Mouse (Mus musculus) kidney, adult 8-10 months (tissue): ENCODE data around the gene Disc1.
A peak's percentile ranks its signal among the peaks of the same experiment; 100 is the strongest.

Experiments used
- DNase-seq, 2 experiments: peaks; one replicate each; pipeline ENCODE4 v3.0.0; 2022

Disc1 gene

GRCm38 (mm10) chr8:125067596-125067960 is 13.6 kb downstream of the Disc1 start:
- DNase-seq, result peak; percentile 34 to 52

GRCm38 (mm10) chr8:125068146-125068905 is 14.3 kb downstream of the Disc1 start:
- DNase-seq, result no peak

- DNase-seq, result no peak
Measured at GRCm38 (mm10) chr8:125069304-125069703, 15.3 kb downstream of the Disc1 start.

GRCm38 (mm10) chr8:125069733-125070132 is 15.7 kb downstream of the Disc1 start:
- DNase-seq, result no peak

GRCm38 (mm10) chr8:125074141-125074540 is 20.1 kb downstream of the Disc1 start:
- DNase-seq, result no peak

- no peak for DNase-seq
Measured at GRCm38 (mm10) chr8:125074581-125074980, 20.6 kb downstream of the Disc1 start.

- no peak for DNase-seq
Measured at GRCm38 (mm10) chr8:125075389-125075788, 21.4 kb downstream of the Disc1 start.

- no peak for DNase-seq
Measured at GRCm38 (mm10) chr8:125077326-125077725, 23.3 kb downstream of the Disc1 start.

- peak in 1 of 2 experiments; percentile 40 for DNase-seq
Measured at GRCm38 (mm10) chr8:125078771-125079384, 24.9 kb downstream of the Disc1 start.

GRCm38 (mm10) chr8:125080388-125081344 is 26.7 kb downstream of the Disc1 start:
- DNase-seq, result no peak

- DNase-seq, result peak; percentile 43 to 79
Measured at GRCm38 (mm10) chr8:125083746-125084145, 29.8 kb downstream of the Disc1 start.

GRCm38 (mm10) chr8:125084523-125084922 is 30.5 kb downstream of the Disc1 start:
- DNase-seq, result no peak

- peak; percentile 70 to 75 for DNase-seq
Measured at GRCm38 (mm10) chr8:125090889-125091740, 37.1 kb downstream of the Disc1 start.

- no peak for DNase-seq
Measured at GRCm38 (mm10) chr8:125097140-125097539, 43.1 kb downstream of the Disc1 start.

- no peak for DNase-seq
Measured at GRCm38 (mm10) chr8:125098050-125098449, 44.1 kb downstream of the Disc1 start.

GRCm38 (mm10) chr8:125102303-125102702 is 48.3 kb downstream of the Disc1 start:
- no peak for DNase-seq

GRCm38 (mm10) chr8:125113171-125113570 is 59.2 kb downstream of the Disc1 start:
- peak; percentile 30 to 54 for DNase-seq

- DNase-seq, result peak; percentile 49 to 60
Measured at GRCm38 (mm10) chr8:125113831-125114230, 59.8 kb downstream of the Disc1 start.

- DNase-seq, result peak; percentile 39 to 44
Measured at GRCm38 (mm10) chr8:125115321-125115720, 61.3 kb downstream of the Disc1 start.

GRCm38 (mm10) chr8:125116616-125117015 is 62.6 kb downstream of the Disc1 start:
- DNase-seq, result peak in 1 of 2 experiments; percentile 54

GRCm38 (mm10) chr8:125126482-125126881 is 72.5 kb downstream of the Disc1 start:
- DNase-seq, result peak; percentile 35 to 46

GRCm38 (mm10) chr8:125127621-125128020 is 73.6 kb downstream of the Disc1 start:
- no peak for DNase-seq
